Mouse (Mus musculus) thymus, postnatal 0 days (tissue): ENCODE results near the gene Agrp. TPM values are rescaled to one million over a fixed set of nuclear protein-coding genes. Genes with fewer than 3 reads are reported as not detected.
A peak's percentile ranks its signal among the peaks of the same experiment; 100 is the strongest.

Experiments used
- DNase-seq: peaks from one replicate; pipeline ENCODE4 v3.0.0-alpha.2; 2015; ENCODE audit warnings: low spot score
- polyA plus RNA-seq: library from polyadenylated mRNA; unstranded; fragments of >200 nt; fragmentation: Nextera tagmentation; extraction: Ambion mirVana; gene quantifications from 2 replicates; pipeline ENCODE4 v1.2.1, GENCODE M21; 2015

Gene Agrp
- polyA plus RNA-seq, 1 experiment from 2014 or later: 1.2 TPM

DNA sequence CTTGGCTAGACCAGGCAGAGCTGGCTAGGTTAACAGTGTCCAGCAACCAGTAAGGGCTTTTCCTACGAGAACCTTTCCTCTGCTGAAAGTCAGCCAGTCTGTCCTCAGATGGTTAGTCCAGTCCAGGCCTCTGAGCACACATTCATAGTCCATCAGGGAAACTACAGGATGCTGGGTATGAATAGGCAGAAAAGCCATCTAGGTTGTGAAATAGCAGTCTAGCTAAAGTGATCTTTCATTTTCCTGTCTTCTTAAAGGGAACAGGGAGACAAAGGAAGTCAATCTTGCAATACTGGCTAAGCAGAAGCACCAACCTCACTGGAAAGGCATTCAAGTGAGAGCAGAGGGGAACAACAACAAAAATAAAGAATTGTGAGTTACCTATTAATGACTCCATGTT lies 84.4 kb downstream of the Agrp start:
- DNase-seq: no peak

DNA sequence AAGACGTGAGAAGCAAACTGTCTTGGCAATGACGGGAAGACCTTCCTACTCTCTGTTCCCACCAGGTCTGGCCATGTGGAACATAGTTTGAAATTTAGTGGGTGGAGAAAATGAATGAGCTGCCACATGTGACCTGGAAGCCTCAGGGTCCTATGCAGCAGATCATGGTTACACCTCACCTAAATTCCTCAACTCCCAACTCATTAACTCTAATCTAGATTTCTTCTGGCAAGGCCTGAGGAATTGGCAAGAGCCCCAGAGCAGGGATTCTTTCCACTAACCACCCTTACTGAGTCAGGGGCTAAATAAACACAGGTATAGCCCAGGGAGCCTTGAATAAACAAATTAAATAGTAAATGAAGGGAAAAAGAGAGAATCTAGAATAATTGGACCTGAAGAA lies 85.2 kb downstream of the Agrp start:
- no peak for DNase-seq

DNA sequence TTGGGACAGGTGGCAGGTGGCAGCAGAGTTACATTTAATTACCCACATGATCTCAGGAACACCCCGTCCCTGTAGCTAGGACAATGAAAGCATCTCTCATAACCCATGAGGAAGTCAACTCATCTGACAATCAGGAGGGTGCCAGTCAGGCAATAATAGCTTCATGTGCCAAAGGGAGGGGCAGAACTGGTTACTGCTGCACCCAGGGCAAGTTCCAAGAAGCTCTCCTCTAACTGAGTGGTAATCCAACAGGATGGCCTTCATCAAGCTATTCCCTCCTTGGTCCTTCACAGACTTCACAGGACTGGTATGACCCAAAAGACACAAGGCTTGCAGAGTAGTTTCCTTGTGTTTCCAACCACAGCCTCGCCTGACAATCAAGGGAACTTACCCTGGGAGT lies 87.1 kb downstream of the Agrp start:
- no peak for DNase-seq

DNA sequence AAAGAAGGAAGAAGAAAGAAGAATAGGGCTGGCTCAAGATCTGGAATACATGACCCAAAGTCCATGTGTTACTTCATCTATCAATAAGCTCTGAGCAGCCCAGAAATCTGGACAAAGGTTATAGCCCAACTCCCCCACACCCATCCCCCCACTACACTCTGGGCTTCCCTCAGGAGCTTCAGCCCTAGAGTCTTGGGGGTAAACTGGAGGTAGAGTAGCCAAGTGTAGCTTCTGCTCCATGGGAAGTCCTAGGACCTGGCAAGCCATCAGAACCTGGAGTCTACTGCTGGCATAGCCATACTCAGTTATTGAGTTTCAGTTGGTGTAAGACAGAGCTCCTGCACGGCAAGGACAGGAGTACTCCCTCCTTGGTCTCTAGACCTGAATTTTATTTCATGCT lies 87.7 kb downstream of the Agrp start:
- DNase-seq: no peak

DNA sequence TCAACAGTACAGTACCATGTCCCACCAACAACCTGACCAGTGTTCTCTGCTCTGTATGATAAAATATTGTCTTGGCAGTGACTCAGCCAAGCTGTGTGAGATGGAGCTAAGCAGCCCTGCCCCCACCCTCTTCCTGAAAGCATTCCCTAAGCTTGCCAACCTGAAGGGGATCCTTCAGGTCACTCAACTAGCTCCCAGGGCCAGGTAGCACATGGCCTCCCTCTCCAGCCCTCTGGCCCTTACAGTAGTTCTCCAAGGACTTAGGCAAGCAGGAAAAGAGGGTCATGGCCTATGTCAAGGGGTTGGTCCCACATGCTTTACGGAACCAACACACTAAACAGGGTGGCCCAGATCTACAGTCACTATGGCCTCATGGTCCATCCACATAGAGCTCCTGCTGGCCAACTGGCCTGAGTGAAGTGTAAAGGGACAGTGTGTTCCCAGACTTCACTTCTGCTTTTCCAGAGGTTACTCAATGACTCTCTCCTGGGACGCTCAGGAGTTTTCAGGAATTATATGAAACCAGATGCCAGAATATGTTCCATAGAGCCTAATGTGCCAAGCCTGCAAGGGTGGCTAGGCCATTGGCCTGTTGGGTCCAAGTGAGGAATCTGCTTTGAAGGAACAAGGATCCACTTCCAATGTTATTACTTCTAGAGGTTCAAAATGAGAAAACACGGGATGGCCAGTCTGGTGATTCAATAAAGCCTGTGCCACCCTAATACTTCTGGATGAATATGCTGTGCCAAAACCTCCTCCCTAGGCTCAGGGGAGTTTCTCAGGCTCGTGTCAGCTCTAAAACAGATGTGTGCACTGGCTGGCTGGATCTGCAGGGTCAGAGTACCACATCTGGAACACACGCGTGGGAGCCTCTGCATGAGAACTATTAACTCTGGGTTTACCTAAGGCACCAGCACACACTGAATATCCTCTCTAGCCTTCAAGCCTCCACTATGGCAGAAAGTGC lies 90.5 kb downstream of the Agrp start:
- DNase-seq: no peak

DNA sequence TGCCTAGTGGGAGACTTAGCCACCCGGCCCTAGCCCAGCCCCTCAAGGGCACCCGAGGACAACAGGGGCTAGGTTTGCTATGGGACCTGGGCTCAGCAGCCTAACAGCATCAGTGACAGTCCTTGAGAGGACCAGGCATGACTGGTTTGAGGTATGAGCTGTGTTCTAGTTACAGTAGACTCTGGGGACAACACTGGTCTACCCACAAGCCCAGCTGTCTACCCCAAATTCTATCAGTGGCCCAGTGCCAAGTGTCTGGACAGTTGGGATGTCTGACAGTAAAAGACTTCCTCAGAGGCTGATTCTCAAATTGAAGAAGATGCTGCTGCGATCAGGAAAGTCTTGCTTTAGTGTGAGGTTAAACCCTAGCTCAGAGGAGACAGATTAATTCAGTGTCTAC lies 91.9 kb downstream of the Agrp start:
- no peak for DNase-seq

DNA sequence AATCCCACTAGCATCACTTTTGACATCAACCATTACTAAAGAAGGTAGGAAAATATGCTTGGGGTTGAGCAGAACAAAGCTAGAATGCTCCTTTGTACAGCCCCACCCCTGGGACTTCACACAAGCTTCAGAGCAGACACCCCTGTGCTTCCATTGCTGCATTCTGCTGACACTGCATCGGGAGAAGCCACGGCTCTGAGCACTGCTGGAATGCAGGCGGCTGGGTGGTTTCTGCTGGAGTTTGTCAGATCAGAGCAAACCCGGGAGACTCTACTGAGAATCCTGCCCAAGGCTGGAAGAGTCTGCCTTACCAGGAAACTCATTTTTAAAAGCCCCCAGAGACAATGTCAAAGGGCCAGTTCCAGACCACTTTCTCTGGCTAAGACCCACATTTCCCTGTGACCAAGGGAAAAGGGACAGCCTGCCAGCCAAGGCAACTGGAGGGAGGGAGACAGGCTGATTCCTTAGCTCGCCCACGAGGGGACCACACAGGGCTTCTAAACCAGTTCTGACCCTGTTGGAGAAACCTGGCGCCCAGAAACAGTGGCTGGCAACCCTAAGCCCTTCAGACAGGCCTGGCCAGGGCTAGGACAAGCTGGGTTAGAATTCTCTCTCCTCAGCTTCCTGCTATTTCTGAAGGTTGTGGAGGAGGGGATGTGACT lies 92.5 kb downstream of the Agrp start:
- DNase-seq: no peak

DNA sequence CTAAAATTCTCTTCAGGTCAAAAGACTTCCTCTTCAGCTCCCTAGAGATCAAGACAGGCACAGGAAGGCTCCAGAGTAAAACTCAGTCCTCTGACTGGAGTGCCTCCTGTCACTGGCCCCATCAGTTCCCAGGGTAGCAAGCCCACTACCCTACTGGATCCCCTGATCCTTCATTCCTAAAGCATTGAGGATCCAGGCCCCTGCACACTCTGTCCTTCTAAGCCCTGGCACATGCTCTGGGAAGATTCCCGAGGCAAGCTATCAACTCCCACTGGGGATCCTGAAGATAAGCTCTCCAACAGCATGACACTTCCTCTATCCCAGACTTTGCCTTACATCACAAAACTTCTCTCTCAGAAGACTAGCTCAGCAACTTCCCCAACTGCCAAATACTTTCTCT lies 93.5 kb downstream of the Agrp start:
- no peak for DNase-seq

DNA sequence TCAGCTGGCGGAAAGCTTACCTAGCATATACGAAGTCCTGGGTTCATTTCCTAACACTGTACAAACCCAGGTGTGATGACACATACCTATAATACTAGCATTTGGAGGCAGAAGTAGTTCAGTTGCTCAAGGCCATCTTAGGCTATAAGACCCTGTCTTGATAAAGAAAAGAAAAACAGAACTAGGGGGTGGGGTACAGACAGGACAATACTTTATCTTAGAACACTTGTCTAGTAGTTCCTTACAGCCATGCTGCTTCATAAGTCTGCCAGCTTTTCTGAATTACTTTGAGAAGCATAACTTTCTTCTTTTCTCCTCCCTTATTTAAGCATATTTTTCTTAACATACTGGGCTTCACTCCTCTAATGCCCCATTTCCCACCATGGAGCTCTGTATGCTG lies 94.4 kb downstream of the Agrp start:
- no peak for DNase-seq

DNA sequence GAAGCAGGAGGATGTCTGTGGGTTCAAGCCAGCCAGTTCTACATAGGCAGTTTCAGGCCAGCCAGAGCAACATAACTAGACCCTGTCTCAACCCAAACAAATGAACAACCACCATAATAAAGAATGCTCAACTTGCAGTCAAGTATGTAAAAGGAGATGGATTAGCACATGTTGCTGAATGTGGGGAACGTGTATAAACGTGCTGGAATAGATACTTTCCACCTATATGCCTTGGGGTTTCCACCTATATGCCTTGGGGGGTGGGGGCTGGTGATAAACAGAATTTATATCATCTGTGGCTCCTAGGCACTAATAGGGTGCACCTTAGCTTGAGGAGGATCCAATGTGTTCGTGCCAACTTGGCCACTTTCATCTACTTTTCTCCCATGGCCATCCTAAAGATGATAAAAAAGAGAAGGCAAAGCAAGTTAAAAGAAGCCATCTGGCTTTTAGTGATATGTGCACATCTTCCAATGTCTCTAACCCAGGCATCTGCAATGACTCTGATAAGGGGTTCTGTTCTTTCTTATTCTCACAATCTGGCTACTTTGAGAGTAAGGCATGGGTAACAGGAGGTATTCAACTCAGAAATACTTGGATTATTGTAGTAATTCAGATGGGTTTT lies 95.0 kb downstream of the Agrp start:
- no peak for DNase-seq

DNA sequence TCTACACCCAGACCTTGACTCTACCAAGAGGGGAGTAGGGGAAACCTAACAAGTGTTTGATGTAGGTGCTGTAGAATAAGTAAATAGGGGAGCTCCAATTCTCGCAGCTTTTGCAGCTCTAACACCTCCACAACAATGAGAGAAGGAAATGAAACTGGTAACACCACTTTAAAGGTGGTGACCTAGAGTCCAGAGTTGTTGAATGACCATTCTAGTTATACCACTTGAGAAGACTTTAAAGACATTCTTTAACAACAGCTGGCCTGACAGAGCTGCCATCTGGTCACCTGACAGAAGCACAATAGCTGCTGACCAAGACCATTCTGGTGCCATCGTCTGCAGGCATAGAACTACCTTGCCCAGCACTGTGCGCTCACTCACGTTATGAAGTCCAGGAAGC lies 98.3 kb downstream of the Agrp start:
- DNase-seq: no peak

DNA sequence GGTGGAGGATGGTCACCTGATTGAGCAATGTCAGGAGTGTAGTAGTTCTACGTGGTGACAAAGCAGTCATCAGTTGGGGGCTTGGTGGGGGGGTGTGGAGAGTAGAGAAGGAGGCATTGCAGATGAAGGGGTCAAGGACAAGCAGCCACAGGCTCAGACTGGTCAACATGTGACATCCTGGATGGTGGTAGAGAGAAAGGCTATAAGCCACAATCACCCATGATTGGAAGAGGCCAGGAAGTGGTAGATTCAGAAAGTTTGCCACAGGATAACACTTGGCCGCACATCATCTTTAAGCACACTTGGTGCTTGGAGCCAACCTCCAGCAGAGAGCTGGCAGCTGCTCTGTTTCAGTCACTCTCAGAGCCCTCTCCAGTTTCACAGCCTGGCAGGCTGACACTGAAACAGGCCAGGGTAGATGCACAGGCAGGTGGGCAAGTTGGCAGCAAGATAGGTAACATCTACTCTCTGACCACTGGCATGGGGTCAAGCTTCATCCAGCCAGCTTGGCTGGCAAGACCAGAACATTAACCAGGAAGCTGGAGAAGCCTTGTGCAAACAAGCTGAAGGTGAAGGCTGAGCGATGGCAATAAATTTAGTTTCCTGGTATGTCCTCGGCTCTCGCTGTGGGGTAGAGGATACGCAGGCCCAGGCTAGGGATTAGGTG lies 100.0 kb downstream of the Agrp start:
- no peak for DNase-seq

DNA sequence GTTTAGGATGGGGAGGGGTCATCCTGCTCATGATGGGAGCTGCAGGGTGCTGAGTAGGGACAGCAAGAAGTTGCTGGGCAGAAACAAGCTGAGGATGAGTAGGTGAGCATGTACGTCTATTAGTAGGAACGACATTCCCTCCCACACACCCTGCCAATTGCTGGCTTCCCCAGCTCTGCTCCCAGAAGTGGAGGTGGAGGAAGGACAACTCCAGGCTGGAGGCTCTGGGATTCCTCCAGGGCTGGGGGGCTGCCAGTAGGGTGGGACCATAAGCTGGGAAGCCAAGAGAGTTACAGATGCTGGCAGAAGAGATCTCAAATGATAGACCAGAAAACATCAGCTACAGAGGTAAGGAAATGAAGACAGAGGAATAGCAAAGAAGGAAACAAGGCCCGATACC lies 100.6 kb downstream of the Agrp start:
- DNase-seq: no peak

DNA sequence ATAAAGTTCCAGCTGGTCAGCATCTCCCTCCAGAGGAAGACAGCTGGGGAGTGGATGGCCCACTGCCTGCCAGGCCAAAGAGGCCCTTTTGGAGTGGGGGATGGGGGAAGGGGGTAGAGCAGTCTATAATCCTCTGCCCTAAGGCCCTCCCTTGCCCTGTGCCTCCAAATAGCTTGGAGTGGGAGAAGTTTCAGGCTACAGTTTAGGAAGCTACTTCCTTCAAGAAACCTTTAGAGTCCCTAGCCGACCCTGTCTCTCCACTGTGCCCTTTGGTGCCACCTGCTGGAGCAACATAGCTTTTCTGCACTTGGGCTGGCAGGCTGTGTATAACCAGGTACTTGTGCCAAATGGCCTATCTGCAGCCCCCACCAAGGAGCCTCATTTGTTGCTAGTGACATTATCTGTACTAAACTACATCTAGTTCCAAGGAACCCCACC lies 103.3 kb downstream of the Agrp start:
- DNase-seq: peak; percentile 71

DNA sequence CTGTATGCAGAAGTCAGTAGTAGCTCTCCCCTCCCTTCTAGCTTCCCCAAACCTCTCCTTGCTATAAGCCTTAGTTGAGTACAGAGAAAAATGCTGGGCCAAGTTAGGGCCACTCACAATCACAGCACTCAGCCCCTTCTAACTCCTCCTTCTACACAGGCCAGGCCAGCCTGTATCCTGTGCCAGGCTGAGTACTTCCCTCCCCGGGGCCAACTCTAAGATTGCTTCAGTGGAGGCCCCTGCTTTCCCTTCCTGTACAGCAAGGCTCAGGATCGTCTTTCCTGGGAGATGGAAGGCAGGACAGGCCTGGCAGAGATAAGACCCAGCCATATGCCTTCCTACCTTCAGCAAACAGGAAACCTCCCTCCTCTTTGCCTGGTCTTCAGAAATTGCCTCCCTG lies 103.8 kb downstream of the Agrp start:
- no peak for DNase-seq

DNA sequence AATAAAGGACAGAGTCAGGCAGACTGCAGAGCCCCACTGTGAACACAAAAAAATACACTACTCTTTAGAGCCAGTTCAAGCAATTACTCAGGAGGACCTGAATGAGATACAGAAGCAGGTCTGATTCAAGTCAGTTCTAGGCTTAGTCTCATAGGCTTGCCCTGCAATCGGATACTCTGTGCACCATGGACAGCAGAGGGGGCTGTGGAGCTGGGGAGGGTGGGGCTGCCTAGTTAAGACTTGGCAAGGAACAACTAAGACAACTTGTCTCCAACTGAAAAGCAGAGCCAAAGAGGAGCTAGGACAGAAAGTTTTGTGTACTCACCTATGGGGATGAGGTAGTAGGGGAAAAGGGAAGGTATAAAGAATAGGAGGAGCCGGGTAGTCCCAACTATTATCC lies 105.4 kb downstream of the Agrp start:
- DNase-seq: peak; percentile 57

DNA sequence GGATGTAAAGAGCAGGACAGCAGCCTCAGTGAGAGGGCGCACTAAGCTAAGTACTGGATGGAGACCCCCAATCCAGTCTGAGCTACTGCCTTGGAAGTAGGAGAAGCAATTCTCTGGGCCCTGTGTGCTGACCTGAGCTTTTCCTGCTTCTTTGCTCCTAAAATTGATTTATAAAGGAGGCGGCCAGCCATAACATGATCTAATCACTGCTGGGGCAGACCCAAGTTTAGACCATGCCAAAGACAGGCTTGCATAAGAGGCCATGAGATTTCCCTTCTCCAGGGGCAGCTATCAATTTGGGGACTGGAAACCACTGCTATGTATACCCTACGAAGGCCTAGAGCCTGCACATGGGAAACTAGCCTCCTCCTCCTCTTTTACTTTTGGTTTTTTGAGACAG lies 107.9 kb downstream of the Agrp start:
- DNase-seq: no peak

DNA sequence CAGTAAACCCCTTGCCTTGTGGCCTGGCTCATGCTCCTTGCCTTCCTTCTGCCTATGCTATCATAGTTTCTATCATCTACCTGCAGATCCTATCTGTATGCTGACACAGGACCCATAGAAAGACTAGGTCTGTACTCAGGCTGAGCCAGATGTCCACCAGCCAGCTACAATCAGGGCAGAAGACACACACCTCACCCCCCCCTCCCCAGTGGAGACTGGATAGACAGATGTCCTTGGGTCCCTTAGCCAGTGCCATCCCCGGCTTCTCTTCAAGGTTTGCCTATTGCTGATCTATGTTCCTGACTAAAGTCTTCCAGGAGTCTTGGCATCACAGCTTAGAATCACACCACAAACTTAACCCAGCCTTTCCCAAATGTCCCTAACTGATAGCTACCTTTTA lies 109.0 kb downstream of the Agrp start:
- DNase-seq: no peak

DNA sequence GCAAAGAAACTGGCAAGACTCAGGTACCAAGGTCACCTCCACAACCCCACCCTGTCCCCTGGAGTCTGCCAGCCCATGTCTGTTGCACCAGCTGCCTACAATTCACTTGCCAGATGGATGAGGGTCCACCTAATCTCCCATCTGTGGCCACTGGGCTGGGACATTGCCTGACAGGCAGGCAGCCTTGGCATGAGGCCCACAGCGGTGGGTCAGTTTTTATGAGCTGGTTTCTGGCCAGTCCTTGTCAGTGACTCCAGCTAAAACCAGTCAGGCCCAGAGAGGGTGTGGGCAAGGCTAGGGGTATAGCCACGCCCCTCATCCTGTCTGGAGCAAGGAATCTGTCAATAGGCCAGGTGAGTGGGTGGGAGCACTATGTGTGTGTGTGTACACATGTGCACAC lies 110.1 kb downstream of the Agrp start:
- DNase-seq: no peak

DNA sequence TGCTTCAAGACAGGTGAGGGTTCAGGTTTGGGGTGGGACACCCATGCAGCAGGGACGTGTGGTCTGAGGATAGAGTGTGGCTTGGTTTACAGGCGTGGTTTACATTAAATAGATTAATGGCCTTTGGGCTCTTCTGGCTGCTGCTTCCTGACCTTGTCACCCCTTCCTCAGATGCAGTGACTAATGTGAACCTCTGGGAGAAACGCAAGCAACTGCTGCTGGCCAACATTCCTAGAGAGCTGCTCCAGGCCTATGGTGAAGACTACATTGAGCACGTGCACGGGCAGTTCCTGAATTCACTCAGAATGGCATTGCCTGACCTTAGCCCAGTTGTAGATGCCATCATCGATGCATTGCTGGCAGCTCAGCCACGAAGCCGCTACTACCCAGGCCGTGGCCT lies 114.3 kb downstream of the Agrp start:
- no peak for DNase-seq

DNA sequence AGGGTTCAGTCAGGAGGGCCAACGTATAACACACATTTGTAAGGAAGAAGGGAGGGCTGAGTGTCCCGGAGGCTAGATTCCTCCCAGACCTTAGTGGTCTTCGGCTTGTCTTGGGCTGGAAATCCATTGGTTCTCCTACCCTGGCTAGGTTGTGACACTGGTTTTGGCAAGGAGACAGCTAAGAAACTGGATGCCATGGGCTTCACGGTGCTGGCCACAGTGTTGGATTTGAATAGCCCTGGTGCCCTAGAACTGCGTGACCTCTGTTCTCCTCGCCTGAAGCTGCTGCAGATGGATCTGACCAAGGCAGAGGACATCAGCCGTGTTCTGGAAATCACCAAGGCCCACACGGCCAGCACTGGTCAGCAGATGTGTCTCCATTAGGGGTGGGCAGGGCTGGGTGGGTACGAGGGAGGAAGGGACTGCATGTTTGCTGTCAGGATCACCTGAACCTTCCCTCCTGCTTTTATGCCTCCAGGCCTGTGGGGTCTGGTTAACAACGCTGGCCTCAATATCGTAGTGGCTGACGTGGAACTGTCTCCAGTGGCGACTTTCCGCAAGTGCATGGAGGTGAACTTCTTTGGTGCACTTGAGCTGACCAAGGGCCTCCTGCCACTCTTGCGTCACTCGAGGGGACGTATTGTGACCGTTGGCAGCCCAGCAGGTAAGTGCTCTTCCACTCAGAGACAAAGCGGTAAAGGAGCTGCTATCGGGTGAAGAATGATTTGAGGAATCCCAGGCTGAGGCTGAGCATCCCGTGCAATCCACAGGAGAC lies 115.0 kb downstream of the Agrp start:
- DNase-seq: no peak
